Mouse (Mus musculus): ENCODE data around the gene Mpzl2.
"Not testable (repeated sequence)": the region's sequence is repeated elsewhere in the genome, so short reads cannot be mapped to it uniquely, and the experiment has no call there.

Gene Mpzl2

GRCm38 (mm10) chr9:45032261-45032660, 7.3 kb upstream of the Mpzl2 start:
- no peak for ATAC-seq (ENCODE audit: low TSS enrichment)

- ATAC-seq (ENCODE audit: low TSS enrichment): no peak
Measured at GRCm38 (mm10) chr9:45034526-45034925, 5.1 kb upstream of the Mpzl2 start.

- ATAC-seq (ENCODE audit: low TSS enrichment): not testable (repeated sequence)
Measured at GRCm38 (mm10) chr9:45037803-45038202, 1.8 kb upstream of the Mpzl2 start.

GRCm38 (mm10) chr9:45040066-45040845, 657 bp downstream of the Mpzl2 start:
- no peak for ATAC-seq (ENCODE audit: low TSS enrichment)

- ATAC-seq (ENCODE audit: low TSS enrichment): no peak
Measured at GRCm38 (mm10) chr9:45041131-45041838, 1.7 kb downstream of the Mpzl2 start.

- no peak for ATAC-seq (ENCODE audit: low TSS enrichment)
Measured at GRCm38 (mm10) chr9:45042056-45042720, 2.6 kb downstream of the Mpzl2 start.

GRCm38 (mm10) chr9:45042947-45043346, 3.3 kb downstream of the Mpzl2 start:
- ATAC-seq (ENCODE audit: low TSS enrichment): no peak

GRCm38 (mm10) chr9:45046973-45047372, 7.4 kb downstream of the Mpzl2 start:
- ATAC-seq (ENCODE audit: low TSS enrichment): no peak

GRCm38 (mm10) chr9:45048511-45048910, 8.9 kb downstream of the Mpzl2 start:
- peak; percentile 50; the same call in 1 of the 2 replicates for ATAC-seq (ENCODE audit: low TSS enrichment)

GRCm38 (mm10) chr9:45049731-45050130, 10.1 kb downstream of the Mpzl2 start:
- ATAC-seq (ENCODE audit: low TSS enrichment): no peak

GRCm38 (mm10) chr9:45050301-45050700, 10.7 kb downstream of the Mpzl2 start:
- no peak for ATAC-seq (ENCODE audit: low TSS enrichment)

GRCm38 (mm10) chr9:45055082-45055713, 15.6 kb downstream of the Mpzl2 start, which contains the start of gene Mpzl3:
Gene Mpzl3, plus strand, starts transcription at chr9:45055186.
- ATAC-seq (ENCODE audit: low TSS enrichment): peak; percentile 95

GRCm38 (mm10) chr9:45058304-45058940, 18.8 kb downstream of the Mpzl2 start:
- ATAC-seq (ENCODE audit: low TSS enrichment): no peak

GRCm38 (mm10) chr9:45060151-45060550, 20.6 kb downstream of the Mpzl2 start:
- no peak for ATAC-seq (ENCODE audit: low TSS enrichment)

- no peak for ATAC-seq (ENCODE audit: low TSS enrichment)
Measured at GRCm38 (mm10) chr9:45062677-45063076, 23.1 kb downstream of the Mpzl2 start.

- ATAC-seq (ENCODE audit: low TSS enrichment): no peak
Measured at GRCm38 (mm10) chr9:45064421-45064820, 24.8 kb downstream of the Mpzl2 start.

GRCm38 (mm10) chr9:45066735-45067134, 27.1 kb downstream of the Mpzl2 start:
- no peak for ATAC-seq (ENCODE audit: low TSS enrichment)

- ATAC-seq (ENCODE audit: low TSS enrichment): no peak
Measured at GRCm38 (mm10) chr9:45071800-45072199, 32.2 kb downstream of the Mpzl2 start.

GRCm38 (mm10) chr9:45077859-45078258, 38.3 kb downstream of the Mpzl2 start:
- ATAC-seq (ENCODE audit: low TSS enrichment): no peak

- no peak for ATAC-seq (ENCODE audit: low TSS enrichment)
Measured at GRCm38 (mm10) chr9:45079011-45079410, 39.4 kb downstream of the Mpzl2 start, which contains the start of gene Jaml. Gene Jaml, plus strand, starts transcription at chr9:45079183.

- ATAC-seq (ENCODE audit: low TSS enrichment): no peak
Measured at GRCm38 (mm10) chr9:45083132-45083531, 43.5 kb downstream of the Mpzl2 start.
